Mouse (Mus musculus) induced T-regulatory cell, adult 2 months (primary cell): ENCODE results near the gene Gm20388.
A peak's percentile ranks its signal among the peaks of the same experiment; 100 is the strongest.
"Not testable (repeated sequence)": the region's sequence is repeated elsewhere in the genome, so short reads cannot be mapped to it uniquely, and the experiment has no call there.

Experiments
- DNase-seq: peaks from one replicate; pipeline ENCODE4 v3.0.0-alpha.2; 2012; ENCODE audit warnings: low read depth

Gene Gm20388

GRCm38 (mm10) chr8:121654131-121654530 is 1743.5 kb downstream of the Gm20388 start:
- DNase-seq: no peak

- DNase-seq: no peak
Observed at GRCm38 (mm10) chr8:121654966-121655494, 1744.4 kb downstream of the Gm20388 start.

GRCm38 (mm10) chr8:121660602-121661001 is 1750.0 kb downstream of the Gm20388 start:
- no peak for DNase-seq

GRCm38 (mm10) chr8:121661631-121662357 is 1751.2 kb downstream of the Gm20388 start:
- DNase-seq: no peak

GRCm38 (mm10) chr8:121663101-121663500 is 1752.5 kb downstream of the Gm20388 start:
- DNase-seq: no peak

- no peak for DNase-seq
Observed at GRCm38 (mm10) chr8:121665329-121665728, 1754.7 kb downstream of the Gm20388 start.

- DNase-seq: not testable (repeated sequence)
Observed at GRCm38 (mm10) chr8:121667936-121668500, 1757.4 kb downstream of the Gm20388 start.

GRCm38 (mm10) chr8:121668553-121668952 is 1757.9 kb downstream of the Gm20388 start:
- DNase-seq: peak; percentile 20

- no peak for DNase-seq
Observed at GRCm38 (mm10) chr8:121669208-121669607, 1758.6 kb downstream of the Gm20388 start.

- no peak for DNase-seq
Observed at GRCm38 (mm10) chr8:121673153-121673552, 1762.5 kb downstream of the Gm20388 start.

- DNase-seq: peak; percentile 14
Observed at GRCm38 (mm10) chr8:121673917-121674316, 1763.3 kb downstream of the Gm20388 start.

- DNase-seq: peak; percentile 36
Observed at GRCm38 (mm10) chr8:121674524-121674923, 1763.9 kb downstream of the Gm20388 start.

GRCm38 (mm10) chr8:121675161-121675560 is 1764.5 kb downstream of the Gm20388 start:
- DNase-seq: no peak

GRCm38 (mm10) chr8:121675701-121676100 is 1765.1 kb downstream of the Gm20388 start:
- DNase-seq: no peak

- DNase-seq: no peak
Observed at GRCm38 (mm10) chr8:121678696-121679095, 1768.1 kb downstream of the Gm20388 start.

GRCm38 (mm10) chr8:121680896-121681295 is 1770.3 kb downstream of the Gm20388 start:
- DNase-seq: no peak

GRCm38 (mm10) chr8:121681457-121681856 is 1770.8 kb downstream of the Gm20388 start:
- DNase-seq: no peak

- DNase-seq: no peak
Observed at GRCm38 (mm10) chr8:121683083-121683832, 1772.6 kb downstream of the Gm20388 start.

- DNase-seq: peak; percentile 45
Observed at GRCm38 (mm10) chr8:121685419-121685818, 1774.8 kb downstream of the Gm20388 start.

- DNase-seq: no peak
Observed at GRCm38 (mm10) chr8:121687455-121688161, 1777.0 kb downstream of the Gm20388 start.

GRCm38 (mm10) chr8:121688496-121688895 is 1777.9 kb downstream of the Gm20388 start:
- DNase-seq: no peak

GRCm38 (mm10) chr8:121694453-121694852 is 1783.8 kb downstream of the Gm20388 start:
- peak; percentile 64 for DNase-seq
